Mouse (Mus musculus): Measurements from ENCODE around the gene Fam196a.

Fam196a gene

GRCm38 (mm10) chr7:134937927-134938609 is at the start of gene Fam196a:
TSS of gene Fam196a (minus strand) at chr7:134938430.
- DNase-seq, result no peak

DNA sequence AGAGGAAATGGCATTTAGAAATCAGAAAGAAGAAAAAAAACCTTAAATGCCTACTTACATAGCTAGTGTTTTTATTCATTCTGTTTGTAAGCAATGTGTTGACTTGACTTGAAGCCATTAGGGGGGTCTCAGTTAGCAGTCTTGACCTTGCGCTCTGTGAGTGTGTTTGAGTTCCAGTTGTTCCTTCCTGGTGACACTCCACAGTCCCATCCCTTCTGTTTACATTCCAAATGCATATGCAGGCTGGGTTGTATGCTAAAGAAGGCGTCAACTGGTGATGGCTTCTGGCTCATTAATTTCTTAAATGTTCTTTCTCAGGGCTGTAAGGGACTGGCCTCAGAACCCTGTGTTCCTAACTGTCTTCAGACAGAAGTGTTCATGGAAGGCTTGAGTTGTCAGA is 23.4 kb upstream of the Fam196a start:
- DNase-seq, result no peak

DNA sequence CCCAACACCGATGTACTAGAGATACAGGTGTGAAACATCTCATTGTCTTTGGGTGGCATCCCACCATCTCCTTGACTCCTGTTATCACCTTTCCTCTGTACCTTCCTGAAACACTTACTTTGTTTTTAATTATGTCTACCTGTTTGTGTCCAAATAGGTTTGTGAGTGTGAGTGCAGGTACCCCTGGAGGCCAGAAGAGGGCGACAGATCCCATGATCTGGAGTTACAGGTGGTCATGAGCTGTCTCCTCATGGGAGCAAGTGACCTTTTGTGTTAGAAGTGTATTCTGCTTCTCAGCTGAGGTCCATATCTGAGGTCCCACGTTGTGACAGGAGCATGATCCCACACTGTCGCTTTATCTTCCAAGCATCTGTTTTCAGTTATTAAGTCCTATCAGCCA is 22.6 kb upstream of the Fam196a start:
- no peak for DNase-seq

GRCm38 (mm10) chr7:134959086-134959485 is 20.9 kb upstream of the Fam196a start:
- DNase-seq, result no peak

- no peak for DNase-seq
These were observed 7.9 kb upstream of the Fam196a start for GRCm38 (mm10) chr7:134945925-134946716.

DNA sequence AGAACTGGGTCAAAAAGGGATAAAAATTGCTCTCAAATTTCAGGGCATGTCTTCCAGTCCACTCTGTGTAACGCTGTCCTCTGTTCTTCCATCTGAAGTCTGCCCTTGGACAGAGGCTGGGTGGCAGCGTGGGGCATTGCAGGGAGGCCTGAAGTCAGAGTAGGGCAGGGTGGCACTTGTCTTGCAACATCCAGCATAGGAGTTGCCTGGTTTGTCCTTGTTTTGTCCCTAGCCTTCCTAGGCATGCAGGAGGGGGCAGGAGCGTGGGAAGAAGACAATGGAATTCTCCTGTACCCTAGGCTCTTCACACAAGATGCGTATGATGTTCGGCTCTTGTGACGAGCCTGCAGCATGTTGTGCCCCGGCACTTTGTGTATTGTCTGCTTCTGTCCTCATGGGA is 5.5 kb upstream of the Fam196a start:
- no peak for DNase-seq

DNA sequence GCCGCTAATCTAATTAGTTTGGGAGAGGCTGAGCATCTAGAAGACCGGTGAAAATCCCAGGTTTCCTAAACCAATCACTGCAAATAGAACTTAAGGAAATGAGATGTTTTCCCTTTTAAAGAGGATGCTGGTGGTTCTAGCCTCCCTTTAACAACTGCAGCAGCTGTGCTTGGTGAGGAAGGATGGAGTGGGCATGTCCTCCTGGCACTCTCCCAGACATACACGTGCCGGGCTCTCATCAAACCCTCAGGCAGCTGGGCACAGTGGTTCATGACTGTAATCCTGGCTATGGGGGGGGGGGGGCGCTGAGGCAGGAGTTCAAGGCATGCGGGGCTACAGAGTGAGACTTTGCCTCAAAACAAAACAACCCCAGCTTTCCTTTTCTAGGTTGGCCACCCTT is 4.8 kb upstream of the Fam196a start:
- DNase-seq, result no peak

GRCm38 (mm10) chr7:134941891-134942290 is 3.7 kb upstream of the Fam196a start:
- DNase-seq, result no peak

DNA sequence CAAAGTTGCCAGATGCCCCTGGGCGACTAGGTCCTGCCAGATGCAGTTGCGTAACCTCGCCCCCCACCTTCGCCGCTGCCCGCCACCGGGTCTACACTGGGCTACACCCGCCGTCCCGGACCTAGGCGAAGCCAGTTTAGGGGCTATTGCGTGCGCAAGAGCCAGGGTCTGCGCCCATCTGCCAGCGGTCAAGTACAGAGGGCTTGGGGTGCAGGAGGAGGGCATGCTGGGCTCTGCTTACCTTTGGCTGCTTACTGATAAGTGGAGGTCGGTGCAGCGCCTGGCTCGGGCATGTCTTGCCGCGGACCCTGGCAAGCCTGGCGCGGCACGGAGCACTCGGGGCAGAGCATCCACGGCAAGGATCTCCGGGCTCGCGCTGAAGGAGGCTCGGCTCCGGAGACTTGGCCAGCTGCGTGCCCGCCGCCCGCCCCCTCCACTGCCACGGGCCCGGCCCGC is 731 bp downstream of the Fam196a start:
- DNase-seq, result no peak

DNA sequence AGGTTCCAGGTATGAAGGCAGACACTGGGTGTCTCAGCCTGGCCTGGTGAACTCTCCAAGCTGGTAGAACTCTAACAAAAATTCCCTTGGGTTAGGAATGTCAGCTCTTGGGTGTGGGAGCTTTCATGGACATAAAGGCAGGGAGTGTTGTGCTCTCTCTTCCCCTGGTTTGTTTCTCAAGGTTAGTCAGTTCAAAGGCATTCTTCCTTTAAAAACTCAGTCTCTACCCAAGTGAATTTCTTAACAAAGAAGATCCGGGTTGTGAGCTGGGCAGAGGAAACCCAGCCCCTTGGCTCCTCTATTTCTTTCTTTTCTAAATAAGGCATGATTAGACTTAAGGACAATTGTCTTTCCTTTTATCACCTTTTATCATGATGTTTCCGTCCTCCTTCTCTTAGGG is 6.3 kb downstream of the Fam196a start:
- DNase-seq, result no peak

DNA sequence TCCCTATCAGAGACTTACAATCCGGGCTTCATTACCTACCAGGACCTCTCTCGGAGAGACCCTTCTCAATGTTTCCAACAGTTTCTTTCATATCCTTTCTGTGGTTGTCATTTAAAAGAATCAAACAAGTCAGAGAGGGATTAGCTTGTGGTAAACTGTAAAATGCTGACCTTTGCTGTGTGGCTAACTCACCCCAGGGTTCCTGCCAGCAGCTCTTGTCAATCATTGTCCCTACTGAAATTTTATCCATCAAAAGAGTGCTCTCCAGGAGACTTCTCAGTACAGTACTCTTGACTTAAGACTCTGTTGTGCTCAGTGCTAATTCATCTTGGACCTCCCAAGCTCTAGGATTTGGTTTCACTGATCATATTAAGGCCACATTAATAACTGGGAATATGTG is 36.2 kb downstream of the Fam196a start:
- DNase-seq, result no peak

- DNase-seq, result no peak
These were observed 38.8 kb downstream of the Fam196a start for GRCm38 (mm10) chr7:134899462-134899861.

DNA sequence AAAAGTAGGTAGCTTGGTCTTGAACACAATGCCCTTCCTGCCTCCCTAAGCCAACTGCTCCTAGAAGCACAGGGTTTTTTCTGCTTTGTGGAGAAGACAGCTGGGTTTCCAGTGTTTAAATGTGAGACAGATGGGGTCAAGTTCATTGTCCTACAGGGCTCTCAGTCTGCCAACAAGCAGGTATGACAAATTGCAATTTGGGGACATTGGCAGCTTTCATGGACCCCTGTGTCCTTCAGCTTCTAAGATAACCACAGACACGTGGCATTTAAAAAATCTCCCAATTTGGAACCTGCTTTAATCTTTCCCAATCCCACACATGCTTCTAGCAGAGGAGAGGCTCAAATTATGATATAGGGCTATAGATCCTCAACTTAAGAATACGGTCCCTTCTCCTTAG is 43.6 kb downstream of the Fam196a start:
- DNase-seq, result no peak

DNA sequence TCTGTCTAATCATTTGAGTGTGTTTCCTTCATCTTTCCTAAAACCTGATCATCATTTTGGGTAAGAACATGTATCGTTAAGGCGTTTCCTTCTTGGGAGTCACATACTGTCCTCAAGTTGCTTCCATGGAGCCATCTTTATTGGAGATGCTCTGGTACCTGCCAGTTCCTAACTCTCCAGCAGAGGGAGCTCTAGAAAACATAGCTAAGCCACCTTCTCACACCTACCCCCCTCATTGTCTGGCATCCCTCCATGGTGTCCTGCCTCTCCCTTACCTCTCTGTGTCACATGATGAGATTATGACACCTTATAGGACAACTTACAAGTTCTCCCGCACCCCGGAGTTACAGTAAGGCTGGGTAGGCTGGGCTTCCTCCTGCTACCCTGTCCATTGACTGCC is 45.3 kb downstream of the Fam196a start:
- DNase-seq, result no peak

- no peak for DNase-seq
These were observed 45.8 kb downstream of the Fam196a start for GRCm38 (mm10) chr7:134892449-134892871.

DNA sequence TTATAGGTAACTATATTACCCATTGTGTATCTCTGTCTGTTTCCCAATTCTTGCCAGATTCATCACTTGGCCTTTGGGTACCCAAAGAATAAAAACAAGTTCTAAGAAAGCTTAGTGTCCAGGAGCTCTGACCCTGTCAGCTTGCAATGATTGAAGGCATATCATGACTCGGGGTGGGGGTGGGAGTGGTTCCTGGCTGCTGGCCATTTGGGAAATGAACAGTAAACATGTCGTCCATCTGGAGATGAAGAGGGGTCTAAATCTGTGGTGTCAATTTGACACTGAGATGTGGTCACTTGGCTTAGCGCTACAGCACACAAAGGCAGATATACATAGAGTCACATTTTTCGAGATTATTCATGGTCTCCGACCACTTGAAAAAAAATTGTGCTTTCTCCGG is 54.7 kb downstream of the Fam196a start:
- DNase-seq, result no peak

DNA sequence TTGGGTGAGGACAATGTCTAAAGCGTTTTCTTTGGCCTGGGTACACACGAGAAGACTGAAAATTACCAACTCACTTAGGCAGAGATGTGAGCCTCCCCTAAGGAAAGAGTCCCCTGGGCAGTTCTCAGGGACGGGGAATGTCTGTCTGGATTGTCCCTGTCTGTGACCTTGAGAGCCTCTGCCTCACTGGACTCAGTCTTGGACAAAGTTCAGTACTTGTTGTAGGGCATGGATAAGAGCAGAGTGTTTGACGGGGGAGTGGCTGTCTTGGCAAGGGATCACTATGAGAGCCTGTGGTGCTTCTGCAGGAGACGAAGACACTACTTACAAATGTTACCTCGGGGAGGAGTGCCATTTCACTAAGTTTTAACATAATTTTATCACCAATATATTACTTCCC is 57.8 kb downstream of the Fam196a start:
- DNase-seq, result no peak

DNA sequence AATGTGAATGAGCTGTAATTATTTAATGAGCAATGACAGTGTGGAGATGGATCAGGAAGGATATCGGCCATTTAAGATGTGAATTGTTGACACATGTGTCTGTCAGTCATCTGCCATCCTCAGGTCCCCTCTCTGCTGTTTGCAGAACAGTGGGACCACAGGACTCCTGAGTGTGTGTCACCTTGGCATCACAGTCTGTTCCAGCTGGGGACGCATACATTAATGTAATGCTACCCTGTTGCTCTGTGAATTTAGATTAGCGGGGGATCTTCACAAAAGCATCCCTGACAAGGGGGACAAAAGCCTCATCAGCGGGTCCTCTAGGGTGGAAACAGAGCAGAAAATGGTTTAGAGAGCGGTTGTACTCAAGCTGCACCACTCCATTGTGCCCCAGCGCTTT is 59.2 kb downstream of the Fam196a start:
- DNase-seq, result no peak

DNA sequence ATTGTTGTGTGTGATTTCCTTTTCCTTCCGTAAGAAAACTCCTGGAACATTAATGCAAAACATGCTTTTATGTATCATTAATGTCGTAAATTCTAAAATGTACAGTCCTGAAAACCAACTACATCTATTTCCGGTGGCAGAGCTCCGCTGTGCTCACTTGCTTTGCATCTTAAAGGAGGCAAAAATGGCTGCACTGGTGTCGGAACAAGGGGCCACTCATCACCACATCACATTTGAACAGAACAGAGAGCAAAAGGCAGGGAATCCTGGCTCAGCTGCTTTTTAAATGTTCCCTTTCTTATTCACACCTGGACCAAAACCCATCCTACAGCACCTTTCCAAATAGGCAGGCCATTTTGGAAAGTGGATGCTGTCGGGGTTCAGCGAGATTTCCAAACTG is 65.2 kb downstream of the Fam196a start:
- DNase-seq, result no peak

GRCm38 (mm10) chr7:134872511-134872910 is 65.7 kb downstream of the Fam196a start:
- DNase-seq, result no peak

DNA sequence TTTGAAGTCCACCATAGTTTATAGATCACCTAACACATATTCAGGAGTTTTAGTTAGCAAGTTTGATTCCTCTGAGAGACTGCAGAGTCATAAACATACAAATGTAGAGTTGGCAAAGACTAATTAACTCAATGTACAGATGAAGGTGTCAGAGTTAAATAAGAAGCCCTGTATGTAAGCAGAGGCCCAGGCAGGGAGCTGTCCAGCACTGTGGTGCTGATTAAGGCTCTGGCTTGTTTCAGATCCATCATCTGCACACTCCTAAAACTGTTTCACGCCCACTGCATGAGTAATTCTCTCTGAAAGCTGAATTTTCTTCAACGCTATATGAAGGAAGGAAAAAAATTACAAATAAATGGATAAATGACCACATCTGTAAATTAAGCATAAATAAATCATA is 74.1 kb downstream of the Fam196a start:
- no peak for DNase-seq

DNA sequence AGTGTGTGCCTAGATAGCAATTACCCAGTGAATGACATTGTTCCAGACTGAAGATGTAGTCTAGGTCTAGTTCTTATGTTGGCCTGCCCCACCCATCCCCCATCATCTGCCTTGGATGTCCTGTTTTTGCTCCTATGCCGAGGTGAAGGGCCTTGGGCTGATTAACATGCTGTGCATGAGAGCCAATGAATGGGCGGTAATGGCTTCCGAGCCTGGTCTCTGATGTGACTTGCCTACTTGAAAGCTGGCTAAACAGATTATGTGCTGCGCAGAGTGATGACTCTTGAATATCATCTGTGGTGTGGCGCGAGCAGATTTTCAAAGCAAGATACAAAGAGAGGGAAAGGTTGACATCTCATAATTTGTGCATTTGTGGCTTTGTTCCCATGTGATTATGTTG is 76.2 kb downstream of the Fam196a start:
- no peak for DNase-seq

- no peak for DNase-seq
These were observed 95.5 kb downstream of the Fam196a start for GRCm38 (mm10) chr7:134842751-134843150.

GRCm38 (mm10) chr7:134840066-134840465 is 98.2 kb downstream of the Fam196a start:
- no peak for DNase-seq
